Mouse (Mus musculus) liver, embryonic 13.5 days (tissue): ENCODE data around the gene Bbc3. TPM values are rescaled to one million over a fixed set of nuclear protein-coding genes. Genes with fewer than 3 reads are reported as not detected.

ENCODE experiments used
- ATAC-seq: fragments of 200-750 bp; cut with Nextera tagmentation; 2 replicates; pipeline ENCODE4 v1.8.0; 2017; ENCODE audit warnings: low read depth, mild to moderate bottlenecking, moderate number of reproducible peaks, moderate library complexity
- DNase-seq: peaks from one replicate; pipeline ENCODE4 v3.0.0; 2022
- H3K27ac ChIP-seq: fragments of 300-500 bp; sonication (generic); 2 replicates; pipeline ENCODE4 v1.5.1; 2015; ENCODE audit warnings: moderate library complexity, mild to moderate bottlenecking, inconsistent platforms
- H3K27me3 ChIP-seq: fragments of 300-500 bp; sonication (generic); 2 replicates; pipeline ENCODE4 v1.6.1; 2015; ENCODE audit warnings: mild to moderate bottlenecking, inconsistent platforms
- H3K36me3 ChIP-seq: fragments of 300-500 bp; sonication (generic); 2 replicates; pipeline ENCODE4 v1.6.1; 2015; ENCODE audit warnings: mild to moderate bottlenecking, inconsistent platforms
- H3K4me1 ChIP-seq: fragments of 300-500 bp; sonication (generic); replicated peaks from 2 replicates; pipeline ENCODE4 v1.6.1; 2015; ENCODE audit warnings: inconsistent platforms
- H3K4me2 ChIP-seq: fragments of 300-500 bp; sonication (generic); 2 replicates; pipeline ENCODE4 v1.6.1; 2015; ENCODE audit warnings: inconsistent platforms, mild to moderate bottlenecking, moderate library complexity
- H3K4me3 ChIP-seq: fragments of 300-500 bp; sonication (generic); replicated peaks from 2 replicates; pipeline ENCODE4 v1.5.1; 2015; ENCODE audit warnings: mild to moderate bottlenecking, inconsistent platforms
- H3K9ac ChIP-seq: fragments of 300-500 bp; sonication (generic); 2 replicates; pipeline ENCODE4 v1.6.1; 2015; ENCODE audit warnings: mild to moderate bottlenecking, inconsistent platforms
- H3K9me3 ChIP-seq: fragments of 300-500 bp; sonication (generic); replicated peaks from 2 replicates; pipeline ENCODE4 v1.6.1; 2016; ENCODE audit warnings: inconsistent platforms
- WGBS: fragments of 180-500 bp; shearing (Covaris S2); methylation state at CpG from one replicate; pipeline ENCODE4 v1.1.7; 2015; ENCODE audit not compliant: insufficient replicate concordance; 5-methylcytosine and 5-hydroxymethylcytosine counted together
- polyA plus RNA-seq: library from polyadenylated mRNA; unstranded; fragments of >200 nt; fragmentation: Nextera tagmentation; extraction: Ambion mirVana; gene quantifications from 2 replicates; pipeline ENCODE4 v1.2.1, GENCODE M21; 2015

Gene Bbc3
- polyA plus RNA-seq, 1 experiment from 2014 or later = 4.5 TPM

DNA sequence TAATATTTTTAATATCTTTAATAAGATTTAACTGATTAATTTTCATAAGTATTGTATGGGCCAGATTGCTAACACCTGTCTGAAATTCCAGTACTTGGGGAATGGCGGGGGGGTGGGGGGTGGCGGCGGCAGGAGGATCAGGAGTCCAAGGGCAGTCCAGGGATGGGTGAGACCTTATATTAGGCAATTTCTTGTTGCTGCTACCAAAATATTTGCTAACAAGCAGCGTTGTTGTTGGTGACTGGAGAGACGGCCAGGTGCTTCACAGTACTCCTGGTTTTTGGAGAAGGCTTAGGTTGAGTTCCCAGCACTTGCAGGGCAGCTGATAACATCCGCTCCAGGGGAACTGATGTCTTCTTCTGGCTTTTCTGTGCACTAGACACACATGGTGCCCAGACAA lies 12.3 kb downstream of the Bbc3 start:
- Histone ChIP-seq H3K9me3 (no peaks in the 10 kb centered on the region), H3K36me3 (peaks cover 26% of the 10 kb centered on the region), H3K4me2 (no peak overlapping the region), H3K27me3 (no peaks in the 10 kb centered on the region), H3K4me1 (peaks cover 5% of the 10 kb centered on the region), H3K27ac (no peak overlapping the region), H3K4me3 (no peak overlapping the region), H3K9ac (no peak overlapping the region)
- ATAC-seq = no peak
- DNase-seq = no peak
- WGBS = 76% methylated on average over 6 of the region's 6 CpGs

GRCm38 (mm10) chr7:16324661-16325060 lies 16.5 kb downstream of the Bbc3 start:
- Histone ChIP-seq H3K27me3 (no peaks in the 10 kb centered on the region), H3K4me3 (no peak overlapping the region), H3K36me3 (peaks cover 46% of the 10 kb centered on the region), H3K9ac (no peak overlapping the region), H3K4me2 (no peak overlapping the region), H3K9me3 (no peaks in the 10 kb centered on the region), H3K4me1 (peaks cover 9% of the 10 kb centered on the region), H3K27ac (no peak overlapping the region)
- WGBS = 87% methylated on average over 7 of the region's 7 CpGs
- ATAC-seq = no peak
- DNase-seq = no peak

- peaks cover 60% of the 10 kb centered on the region for H3K36me3 ChIP-seq
- whole genome bisulfite sequencing = 28% methylated on average over 8 of the region's 8 CpGs
- H3K27me3 ChIP-seq = no peaks in the 10 kb centered on the region
- ATAC-seq = peak; percentile 77
- peaks cover 9% of the 10 kb centered on the region for H3K4me1 ChIP-seq
- no peaks in the 10 kb centered on the region for H3K9me3 ChIP-seq
- DNase-seq = peak; percentile 60
- no peak overlapping the region for H3K4me2 ChIP-seq
- H3K4me3 ChIP-seq = no peak overlapping the region
- H3K27ac ChIP-seq = peak overlapping the region; percentile 45
- peak overlapping the region; percentile 36 for H3K9ac ChIP-seq
Measured at GRCm38 (mm10) chr7:16325920-16326606, 17.9 kb downstream of the Bbc3 start.

DNA sequence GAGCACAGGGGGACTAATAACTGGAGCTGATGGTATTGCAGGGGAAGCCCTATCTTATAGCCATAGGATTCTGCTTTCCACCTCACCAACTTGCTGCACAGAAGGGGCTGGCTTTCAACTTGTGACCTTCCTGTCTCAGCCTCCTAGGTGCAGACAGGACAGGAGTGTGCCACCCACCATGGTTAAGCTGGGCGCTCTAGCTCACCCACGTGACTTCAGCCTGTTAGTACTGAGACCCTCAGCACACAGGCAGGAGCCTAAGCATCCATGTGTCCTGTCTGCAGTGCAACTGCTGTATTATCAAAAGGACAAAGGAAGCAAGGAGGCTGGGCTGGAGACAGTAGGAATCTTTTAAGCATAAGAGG lies 18.4 kb downstream of the Bbc3 start:
- Histone ChIP-seq H3K4me2 (no peak overlapping the region), H3K36me3 (peaks cover 63% of the 10 kb centered on the region), H3K9ac (no peak overlapping the region), H3K9me3 (no peaks in the 10 kb centered on the region), H3K27ac (peak overlapping the region; percentile 45), H3K4me1 (peaks cover 9% of the 10 kb centered on the region), H3K27me3 (no peaks in the 10 kb centered on the region), H3K4me3 (no peak overlapping the region)
- peak; percentile 27 for ATAC-seq
- 79% methylated on average over 2 of the region's 2 CpGs for WGBS
- no peak for DNase-seq

DNA sequence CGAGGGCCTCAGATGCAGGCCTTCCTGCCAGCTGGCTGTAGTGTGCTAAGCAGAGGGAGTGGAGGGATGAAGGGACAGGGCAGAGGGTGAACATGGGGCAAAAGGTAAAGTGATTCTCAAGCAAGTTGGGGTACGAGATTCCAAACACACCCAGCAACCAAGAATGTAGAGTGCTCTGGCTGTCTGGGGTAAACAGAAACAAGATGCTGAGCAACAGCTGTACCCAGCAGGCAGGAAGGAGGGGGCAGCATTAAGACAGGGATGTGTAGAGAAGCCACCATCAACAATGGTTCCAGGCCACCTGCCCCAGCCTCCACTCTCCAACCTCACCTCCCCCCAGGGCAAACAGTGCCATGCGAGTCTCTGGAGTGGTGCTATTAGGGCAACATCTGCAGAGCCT lies 21.0 kb downstream of the Bbc3 start:
- Histone ChIP-seq H3K36me3 (peaks cover 87% of the 10 kb centered on the region), H3K4me1 (peaks cover 9% of the 10 kb centered on the region), H3K9ac (no peak overlapping the region), H3K4me3 (no peak overlapping the region), H3K27ac (no peak overlapping the region), H3K9me3 (no peaks in the 10 kb centered on the region), H3K4me2 (no peak overlapping the region), H3K27me3 (no peaks in the 10 kb centered on the region)
- WGBS = 76% methylated on average over 3 of the region's 3 CpGs
- ATAC-seq (no peak), DNase-seq (no peak)

- DNase-seq (no peak), ATAC-seq (no peak)
- Histone ChIP-seq H3K27me3 (no peaks in the 10 kb centered on the region), H3K4me2 (no peak overlapping the region), H3K36me3 (peaks cover 83% of the 10 kb centered on the region), H3K4me3 (no peak overlapping the region), H3K9me3 (no peaks in the 10 kb centered on the region), H3K27ac (no peak overlapping the region), H3K4me1 (peaks cover 25% of the 10 kb centered on the region), H3K9ac (no peak overlapping the region)
- 82% methylated on average over 2 of the region's 2 CpGs for WGBS
Measured at GRCm38 (mm10) chr7:16337733-16338132, 29.5 kb downstream of the Bbc3 start.

DNA sequence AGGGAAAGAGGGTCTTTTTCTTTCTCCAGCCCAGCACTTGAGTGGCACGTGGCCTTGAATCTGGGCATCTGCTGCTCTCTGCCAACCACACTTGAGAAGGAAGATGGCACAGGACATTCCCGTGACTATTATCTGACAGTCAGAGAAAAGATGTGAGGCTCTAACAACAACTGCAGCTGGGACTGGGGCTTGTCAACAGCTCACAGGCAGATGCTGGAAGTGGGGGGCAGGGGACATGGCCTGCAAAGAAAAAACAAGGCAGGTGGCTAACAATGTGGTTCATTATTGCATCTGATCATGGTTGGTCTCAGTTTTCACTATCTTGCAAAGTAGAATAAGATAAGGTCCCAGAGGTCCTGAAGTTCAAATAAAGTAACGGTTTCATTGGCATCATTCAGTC lies 36.4 kb downstream of the Bbc3 start:
- Histone ChIP-seq H3K9me3 (no peaks in the 10 kb centered on the region), H3K9ac (no peak overlapping the region), H3K4me1 (peaks cover 32% of the 10 kb centered on the region), H3K27me3 (no peaks in the 10 kb centered on the region), H3K4me2 (no peak overlapping the region), H3K27ac (no peak overlapping the region), H3K36me3 (peaks cover 63% of the 10 kb centered on the region), H3K4me3 (no peak overlapping the region)
- DNase-seq (no peak), ATAC-seq (no peak)
- WGBS = 69% methylated on average over 3 of the region's 3 CpGs

GRCm38 (mm10) chr7:16345297-16345696 lies 37.1 kb downstream of the Bbc3 start:
- DNase-seq = no peak
- Histone ChIP-seq H3K36me3 (peaks cover 65% of the 10 kb centered on the region), H3K9me3 (no peaks in the 10 kb centered on the region), H3K27me3 (no peaks in the 10 kb centered on the region), H3K4me1 (peaks cover 25% of the 10 kb centered on the region), H3K27ac (no peak overlapping the region), H3K9ac (no peak overlapping the region), H3K4me2 (no peak overlapping the region), H3K4me3 (no peak overlapping the region)
- ATAC-seq = no peak
- 44% methylated on average over 4 of the region's 4 CpGs for WGBS

- Histone ChIP-seq H3K27ac (no peak overlapping the region), H3K9ac (no peak overlapping the region), H3K9me3 (no peaks in the 10 kb centered on the region), H3K4me1 (peaks cover 7% of the 10 kb centered on the region), H3K36me3 (peaks cover 69% of the 10 kb centered on the region), H3K4me2 (no peak overlapping the region), H3K4me3 (no peak overlapping the region), H3K27me3 (no peaks in the 10 kb centered on the region)
- WGBS = 77% methylated on average over 5 of the region's 5 CpGs
- no peak for DNase-seq
- no peak for ATAC-seq
Measured at GRCm38 (mm10) chr7:16349999-16350398, 41.8 kb downstream of the Bbc3 start.

GRCm38 (mm10) chr7:16355854-16356594 lies 47.8 kb downstream of the Bbc3 start:
- no peaks in the 10 kb centered on the region for H3K9me3 ChIP-seq
- H3K36me3 ChIP-seq = peaks cover 80% of the 10 kb centered on the region
- H3K27me3 ChIP-seq = no peaks in the 10 kb centered on the region
- WGBS = 89% methylated on average over 3 of the region's 3 CpGs
- no peaks in the 10 kb centered on the region for H3K4me1 ChIP-seq
- no peak for DNase-seq
- H3K4me3 ChIP-seq = no peak overlapping the region
- H3K4me2 ChIP-seq = no peak overlapping the region
- ATAC-seq = no peak
- H3K27ac ChIP-seq = no peak overlapping the region; the same call in 1 of the 2 replicates
- H3K9ac ChIP-seq = no peak overlapping the region

DNA sequence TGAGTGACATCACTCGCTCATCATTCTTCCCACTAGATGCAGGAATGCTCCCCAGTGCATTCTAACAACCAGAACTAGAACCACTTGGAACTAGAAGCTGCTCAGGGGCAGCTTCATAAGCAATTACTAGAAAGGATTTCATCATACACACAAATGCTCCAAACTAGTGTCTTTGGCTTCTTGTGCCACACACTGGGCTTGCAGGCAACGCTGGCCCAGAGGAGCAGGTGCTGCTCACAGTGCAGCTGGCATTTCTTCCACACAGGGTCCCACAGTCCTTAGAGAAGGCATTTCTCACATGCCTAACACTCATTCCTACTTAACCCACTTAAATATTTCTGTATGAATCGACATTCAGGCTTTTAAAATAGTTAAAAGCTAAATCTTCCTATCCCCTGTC lies 49.4 kb downstream of the Bbc3 start:
- ATAC-seq (no peak), DNase-seq (no peak)
- H3K4me1 ChIP-seq = no peaks in the 10 kb centered on the region
- H3K9ac ChIP-seq = no peak overlapping the region
- no peak overlapping the region for H3K4me3 ChIP-seq
- H3K9me3 ChIP-seq = no peaks in the 10 kb centered on the region
- H3K4me2 ChIP-seq = no peak overlapping the region
- whole genome bisulfite sequencing = 87% methylated on average over 3 of the region's 3 CpGs
- H3K27ac ChIP-seq = no peak overlapping the region
- H3K27me3 ChIP-seq = no peaks in the 10 kb centered on the region
- peaks cover 78% of the 10 kb centered on the region for H3K36me3 ChIP-seq

GRCm38 (mm10) chr7:16364319-16364718 lies 56.1 kb downstream of the Bbc3 start:
- H3K27ac ChIP-seq = 0 out of 2 replicates have a peak overlapping the region, but pooled peaks have one; percentile 5
- H3K4me1 ChIP-seq = peaks cover 16% of the 10 kb centered on the region
- ATAC-seq (no peak), DNase-seq (no peak)
- no peak overlapping the region for H3K4me3 ChIP-seq
- H3K9me3 ChIP-seq = no peaks in the 10 kb centered on the region
- peaks cover 92% of the 10 kb centered on the region for H3K36me3 ChIP-seq
- no peaks in the 10 kb centered on the region for H3K27me3 ChIP-seq
- 55% methylated on average over 1 of the region's 1 CpGs for WGBS
- no peak overlapping the region for H3K9ac ChIP-seq
- H3K4me2 ChIP-seq = no peak overlapping the region
